Mouse (Mus musculus) embryonic facial prominence, embryonic 11.5 days (tissue): ENCODE measurements at regions not wholly inside any gene's neighbourhood (a gene's known extent, or its start where the extent isn't known, plus 50 kb on each side); places are given as distances from the start of the nearest gene placed in this dataset.

Experiments used
- ATAC-seq: fragments of 200-750 bp; cut with Nextera tagmentation; replicated peaks from 2 replicates; pipeline ENCODE4 v1.8.0; 2017; ENCODE audit warnings: low read depth; ENCODE audit not compliant: insufficient number of reproducible peaks, low FRiP score, low TSS enrichment
- DNase-seq: peaks from one replicate; pipeline ENCODE4 v3.0.0-alpha.2; 2015; ENCODE audit warnings: low spot score
- H3K27ac ChIP-seq: fragments of 300-500 bp; sonication (generic); replicated peaks from 2 replicates; pipeline ENCODE4 v1.5.1; 2014; ENCODE audit warnings: mild to moderate bottlenecking, low read depth, low read length, control low read depth
- H3K27me3 ChIP-seq: fragments of 300-500 bp; sonication (generic); 2 replicates; pipeline ENCODE4 v1.6.1; 2014; ENCODE audit warnings: mild to moderate bottlenecking, low read length, moderate library complexity, mixed read lengths; ENCODE audit not compliant: control insufficient read depth, insufficient read depth
- H3K36me3 ChIP-seq: fragments of 300-500 bp; sonication (generic); replicated peaks from 2 replicates; pipeline ENCODE4 v1.6.1; 2014; ENCODE audit warnings: low read depth, mild to moderate bottlenecking, low read length, moderate library complexity, mixed read lengths; ENCODE audit not compliant: control insufficient read depth, insufficient read depth
- H3K4me1 ChIP-seq: fragments of 300-500 bp; sonication (generic); 2 replicates; pipeline ENCODE4 v1.6.1; 2014; ENCODE audit warnings: low read length, mixed read lengths; ENCODE audit not compliant: control insufficient read depth, insufficient read depth
- H3K4me2 ChIP-seq: fragments of 300-500 bp; sonication (generic); 2 replicates; pipeline ENCODE4 v1.6.1; 2014; ENCODE audit warnings: low read depth, mild to moderate bottlenecking, control low read depth, low read length, moderate library complexity
- H3K4me3 ChIP-seq: fragments of 300-500 bp; sonication (generic); 2 replicates; pipeline ENCODE4 v1.5.1; 2014; ENCODE audit warnings: low read depth, low read length, control low read depth
- H3K9ac ChIP-seq: fragments of 300-500 bp; sonication (generic); replicated peaks from 2 replicates; pipeline ENCODE4 v1.6.1; 2014; ENCODE audit warnings: mild to moderate bottlenecking, control low read depth, low read length
- H3K9me3 ChIP-seq: fragments of 300-500 bp; sonication (generic); replicated peaks from 2 replicates; pipeline ENCODE4 v1.6.1; 2016; ENCODE audit warnings: mild to moderate bottlenecking, low read length, inconsistent platforms, mixed read lengths; ENCODE audit not compliant: control insufficient read depth
- WGBS: fragments of 180-500 bp; shearing (Covaris S2); extraction: QIAGEN DNeasy Blood & Tissue Kit; methylation state at CpG from one replicate; pipeline ENCODE4 v1.1.7; 2014; 5-methylcytosine and 5-hydroxymethylcytosine counted together

- H3K9ac ChIP-seq = no peak overlapping the region
- no peak for DNase-seq
- no peaks in the 10 kb centered on the region for H3K9me3 ChIP-seq
- no peak overlapping the region for H3K4me3 ChIP-seq
- H3K27ac ChIP-seq = no peak overlapping the region
- H3K4me1 ChIP-seq = no peaks in the 10 kb centered on the region
- no peaks in the 10 kb centered on the region for H3K36me3 ChIP-seq
- H3K27me3 ChIP-seq = no peaks in the 10 kb centered on the region
- 80% methylated on average over 2 of the region's 2 CpGs for WGBS
- ATAC-seq = no peak
- no peak overlapping the region for H3K4me2 ChIP-seq
Measured at GRCm38 (mm10) chr14:86435345-86435744, 705.7 kb downstream of the Diaph3 start.

DNA sequence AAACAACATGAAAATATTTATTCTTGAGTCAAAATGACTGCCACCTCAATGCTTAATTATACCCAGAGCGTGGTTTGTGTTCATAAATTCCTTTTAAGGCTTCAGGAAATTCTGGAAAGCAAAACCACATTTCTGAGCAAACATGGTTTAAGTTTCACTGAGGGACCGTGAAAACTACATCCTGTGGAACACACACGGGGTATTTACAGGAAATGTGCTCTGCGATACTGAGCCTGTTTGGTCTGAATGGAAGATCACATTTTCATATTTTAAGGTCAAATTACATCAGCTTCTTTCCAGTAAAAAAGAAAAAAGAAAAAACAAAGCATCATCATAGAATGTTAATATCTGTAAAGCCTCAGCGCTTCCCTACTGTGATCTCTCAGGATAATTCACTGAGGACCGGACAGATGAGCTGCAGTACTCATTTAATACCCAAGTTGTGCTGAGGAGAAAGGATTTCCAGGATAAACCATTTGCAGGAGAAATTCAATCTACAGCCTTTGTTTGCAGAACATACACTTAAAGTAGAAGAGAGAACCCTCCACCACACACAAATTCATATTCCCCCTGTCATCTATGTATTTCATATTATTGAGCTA, 709.7 kb downstream of the Diaph3 start:
- H3K4me1 ChIP-seq = no peaks in the 10 kb centered on the region
- no peak for ATAC-seq
- WGBS = 34% methylated on average over 6 of the region's 6 CpGs
- H3K36me3 ChIP-seq = no peaks in the 10 kb centered on the region
- no peak overlapping the region for H3K4me3 ChIP-seq
- H3K9ac ChIP-seq = no peak overlapping the region
- peak; percentile 78 for DNase-seq
- no peak overlapping the region for H3K27ac ChIP-seq
- H3K9me3 ChIP-seq = no peaks in the 10 kb centered on the region
- H3K27me3 ChIP-seq = no peaks in the 10 kb centered on the region
- H3K4me2 ChIP-seq = no peak overlapping the region

DNA sequence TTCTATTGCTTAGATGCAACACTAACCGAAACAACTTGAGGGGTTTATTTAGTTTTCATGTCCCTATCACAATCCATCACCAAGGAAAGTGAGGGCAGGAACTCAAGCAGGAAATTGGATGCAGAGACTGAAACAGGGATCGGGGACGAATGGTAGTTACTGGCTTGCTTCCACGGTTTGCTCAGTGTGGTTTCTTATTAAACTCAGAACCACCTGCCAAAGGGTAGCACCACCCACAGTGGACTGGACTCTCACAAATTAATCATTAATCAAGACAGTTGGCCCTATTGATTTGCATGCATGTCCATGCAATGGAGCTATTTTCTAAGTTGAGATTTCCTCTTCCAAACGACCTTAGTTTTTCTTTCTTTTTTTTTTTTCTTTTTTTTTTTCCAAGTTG, 719.2 kb downstream of the Diaph3 start:
- no peak overlapping the region for H3K4me2 ChIP-seq
- WGBS = 68% methylated on average over 5 of the region's 5 CpGs

GRCm38 (mm10) chr14:86419959-86420598, 721.0 kb downstream of the Diaph3 start:
- no peaks in the 10 kb centered on the region for H3K9me3 ChIP-seq
- H3K4me3 ChIP-seq = no peak overlapping the region
- no peaks in the 10 kb centered on the region for H3K27me3 ChIP-seq
- H3K9ac ChIP-seq = no peak overlapping the region
- no peak overlapping the region for H3K27ac ChIP-seq
- WGBS = 73% methylated on average over 3 of the region's 3 CpGs
- H3K36me3 ChIP-seq = no peaks in the 10 kb centered on the region
- no peaks in the 10 kb centered on the region for H3K4me1 ChIP-seq
- no peak for DNase-seq
- no peak overlapping the region for H3K4me2 ChIP-seq
- ATAC-seq = no peak

More for the DNA sequence above, 719.2 kb downstream of the Diaph3 start:
- Histone ChIP-seq H3K36me3 (no peaks in the 10 kb centered on the region), H3K27ac (no peak overlapping the region), H3K4me3 (no peak overlapping the region), H3K4me1 (no peaks in the 10 kb centered on the region), H3K9me3 (no peaks in the 10 kb centered on the region), H3K9ac (no peak overlapping the region), H3K27me3 (no peaks in the 10 kb centered on the region)
- ATAC-seq (no peak), DNase-seq (no peak)

GRCm38 (mm10) chr14:86396876-86397275, 744.2 kb downstream of the Diaph3 start:
- WGBS = 92% methylated on average over 3 of the region's 3 CpGs
- no peaks in the 10 kb centered on the region for H3K36me3 ChIP-seq
- no peak overlapping the region for H3K27ac ChIP-seq
- H3K9me3 ChIP-seq = no peaks in the 10 kb centered on the region
- DNase-seq (no peak), ATAC-seq (no peak)
- no peak overlapping the region for H3K9ac ChIP-seq
- H3K4me1 ChIP-seq = no peaks in the 10 kb centered on the region
- peaks cover 2% of the 10 kb centered on the region; the same call in 1 of the 2 replicates for H3K27me3 ChIP-seq
- H3K4me2 ChIP-seq = no peak overlapping the region
- no peak overlapping the region for H3K4me3 ChIP-seq

DNA sequence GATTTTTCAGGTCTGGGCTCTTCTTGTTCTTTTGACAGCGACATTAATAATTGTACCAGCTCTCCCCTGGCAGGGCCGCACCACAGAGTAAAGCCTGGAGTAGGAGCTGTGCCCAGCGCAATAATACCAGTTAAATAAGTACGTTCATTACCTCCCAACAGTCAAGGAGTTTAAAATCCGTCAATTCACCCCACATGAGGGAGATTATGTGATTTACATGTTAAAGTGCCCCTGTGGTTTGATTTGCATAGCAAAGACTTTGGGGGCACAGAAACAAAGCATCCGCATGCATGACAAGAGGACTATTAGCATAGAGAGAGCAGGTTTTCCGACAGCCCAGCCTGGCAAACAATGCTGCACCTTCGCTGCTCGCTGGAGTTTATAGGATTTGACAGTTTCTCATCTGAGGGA, 745.1 kb downstream of the Diaph3 start:
- Histone ChIP-seq H3K9me3 (no peaks in the 10 kb centered on the region), H3K4me3 (no peak overlapping the region), H3K9ac (no peak overlapping the region), H3K36me3 (no peaks in the 10 kb centered on the region), H3K4me2 (peak overlapping the region; percentile 10; the same call in 1 of the 2 replicates), H3K27ac (no peak overlapping the region), H3K27me3 (peaks cover 2% of the 10 kb centered on the region; the same call in 1 of the 2 replicates), H3K4me1 (no peaks in the 10 kb centered on the region)
- ATAC-seq (no peak), DNase-seq (no peak)
- 11% methylated on average over 9 of the region's 9 CpGs for WGBS

DNA sequence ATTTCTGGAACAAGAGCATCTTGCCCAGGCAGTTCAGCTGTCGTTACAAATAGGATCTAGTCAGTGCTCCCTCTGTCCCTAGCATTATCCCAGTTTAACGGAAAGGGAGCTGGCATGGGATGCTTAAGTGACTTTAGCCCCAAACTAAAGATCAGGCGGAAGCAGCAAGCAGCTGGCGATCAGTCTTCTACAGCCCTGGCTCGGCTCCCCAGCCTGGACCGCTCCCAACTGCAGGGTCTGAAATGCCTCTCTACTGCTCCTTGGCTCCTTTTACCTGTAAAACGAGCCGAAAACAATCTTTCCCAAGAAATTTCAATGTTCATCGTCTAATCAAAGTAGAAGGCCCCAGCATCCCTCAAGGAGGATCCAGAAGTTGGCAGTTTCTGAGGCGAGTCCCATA, 745.5 kb downstream of the Diaph3 start:
- WGBS = 18% methylated on average over 10 of the region's 10 CpGs
- peak overlapping the region; percentile 1; the same call in 1 of the 2 replicates for H3K4me2 ChIP-seq
- no peaks in the 10 kb centered on the region for H3K4me1 ChIP-seq

GRCm38 (mm10) chr14:86395068-86395467, 746.0 kb downstream of the Diaph3 start:
- Histone ChIP-seq H3K9me3 (no peaks in the 10 kb centered on the region), H3K27ac (no peak overlapping the region), H3K4me1 (no peaks in the 10 kb centered on the region), H3K9ac (no peak overlapping the region), H3K4me3 (no peak overlapping the region), H3K27me3 (peaks cover 2% of the 10 kb centered on the region; the same call in 1 of the 2 replicates), H3K36me3 (no peaks in the 10 kb centered on the region), H3K4me2 (no peak overlapping the region)
- WGBS = 61% methylated on average over 7 of the region's 7 CpGs
- ATAC-seq = no peak
- no peak for DNase-seq

More for the DNA sequence above, 745.5 kb downstream of the Diaph3 start:
- no peak for DNase-seq
- ATAC-seq = no peak
- H3K27ac ChIP-seq = no peak overlapping the region
- no peak overlapping the region for H3K9ac ChIP-seq
- H3K9me3 ChIP-seq = no peaks in the 10 kb centered on the region
- H3K27me3 ChIP-seq = peaks cover 2% of the 10 kb centered on the region; the same call in 1 of the 2 replicates
- H3K4me3 ChIP-seq = no peak overlapping the region
- no peaks in the 10 kb centered on the region for H3K36me3 ChIP-seq
